Mouse (Mus musculus) urinary bladder, adult 18-20 months (tissue): ENCODE measurements at regions not wholly inside any gene's neighbourhood (a gene's known extent, or its start where the extent isn't known, plus 50 kb on each side); places are given as distances from the start of the nearest gene placed in this dataset.

Source experiments
- DNase-seq, 2 experiments: peaks; one replicate each; pipeline ENCODE4 v3.0.0; 2022; ENCODE audit warnings: low spot score in 2 of 2, mixed read lengths in 2 of 2

DNA sequence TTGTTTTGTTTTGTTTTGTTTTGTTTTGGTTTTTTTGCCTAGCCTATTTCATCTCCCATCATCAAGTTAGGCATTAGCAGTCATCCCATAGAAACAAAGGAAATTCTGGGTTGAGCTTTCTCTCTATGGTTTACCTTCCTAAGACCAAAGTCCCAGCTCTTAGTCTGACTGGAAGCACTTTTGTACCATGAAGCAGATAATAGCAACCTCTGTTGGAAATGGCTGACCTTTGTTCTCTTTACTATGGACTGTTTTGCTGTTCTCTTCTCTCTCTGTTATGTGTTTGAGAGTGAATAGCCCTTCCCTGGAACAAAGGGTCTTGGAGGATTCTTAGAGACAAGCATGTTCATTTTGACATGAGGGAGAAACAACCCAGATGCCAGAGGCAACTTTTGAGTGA lies 1681.7 kb upstream of the 5930422O12Rik start:
- DNase-seq = no peak

GRCm38 (mm10) chr8:31749974-31750373 lies 1678.5 kb upstream of the 5930422O12Rik start:
- DNase-seq = no peak

DNA sequence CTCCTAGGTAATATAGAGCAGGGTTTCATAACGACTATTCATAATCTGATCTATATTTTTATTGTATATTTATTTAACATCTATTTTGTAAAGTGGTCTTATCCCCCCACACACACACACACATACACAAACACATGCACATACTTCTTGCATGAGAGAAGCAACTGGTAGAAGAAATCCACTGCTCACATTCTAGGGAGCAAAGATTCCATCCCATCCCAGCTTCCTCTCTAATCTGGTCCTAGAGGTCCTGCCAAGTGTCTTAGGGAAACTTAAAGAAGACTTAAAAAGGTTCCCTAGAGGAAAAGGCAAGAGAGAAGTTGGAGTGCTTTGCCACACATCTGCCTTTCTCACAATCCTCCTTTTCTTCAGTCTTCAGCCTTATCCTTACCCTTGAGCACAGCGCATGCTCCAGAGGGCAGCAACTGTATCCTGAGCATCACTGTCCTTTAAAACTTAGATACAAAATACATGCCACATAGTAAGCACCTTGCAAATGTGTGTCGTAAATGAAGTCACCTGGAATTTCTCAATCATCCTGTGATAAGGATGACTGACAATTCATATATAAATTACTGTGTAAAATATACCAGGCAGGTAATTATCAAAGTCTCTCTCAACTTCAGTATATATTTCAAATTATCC lies 1677.9 kb upstream of the 5930422O12Rik start:
- no peak for DNase-seq

DNA sequence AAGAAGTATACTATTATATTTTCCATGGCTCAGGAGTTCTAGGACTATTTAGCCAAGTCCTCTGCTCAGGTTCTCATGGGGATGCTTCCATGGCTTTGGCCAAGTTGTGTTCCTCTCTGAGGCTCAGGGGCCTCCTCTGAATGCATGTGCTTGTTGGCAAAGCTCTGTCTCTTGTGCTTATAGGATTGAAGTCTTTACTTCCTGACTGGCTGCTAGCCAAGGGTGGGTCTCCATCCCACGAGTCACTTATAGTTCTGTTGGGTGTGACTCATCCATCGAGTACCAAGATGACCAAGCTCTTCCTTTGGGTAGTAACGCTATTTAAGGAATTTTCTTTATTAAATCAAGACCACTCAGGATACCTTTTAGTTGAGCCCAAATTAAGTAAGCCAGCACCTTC lies 1672.8 kb upstream of the 5930422O12Rik start:
- DNase-seq = no peak

DNA sequence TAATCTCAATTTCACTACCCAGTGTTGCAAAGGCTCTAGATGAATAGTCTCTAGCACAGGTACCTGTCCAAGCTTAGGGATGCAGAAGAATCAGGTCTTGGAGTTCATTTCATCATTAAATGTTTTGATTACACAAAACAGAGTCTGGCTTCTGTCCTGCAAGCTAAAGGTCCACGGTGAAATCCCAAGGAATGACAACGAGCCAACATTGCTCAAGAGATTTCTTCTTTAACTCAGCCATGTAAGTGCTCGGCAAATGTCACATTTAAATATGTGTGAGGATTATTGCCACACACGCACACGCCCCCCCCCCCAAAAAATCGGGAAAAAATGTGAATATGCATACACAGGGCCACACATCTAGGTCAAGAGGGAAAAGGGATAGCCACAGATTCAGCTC lies 1666.4 kb upstream of the 5930422O12Rik start:
- no peak for DNase-seq
